Mouse (Mus musculus): ENCODE measurements around the gene Cfap97. TPM values are rescaled to one million over a fixed set of nuclear protein-coding genes. Genes with fewer than 3 reads are reported as not detected.

Cfap97 gene
- polyA plus RNA-seq, 1 experiment from 2014 or later = 27.4 TPM

DNA sequence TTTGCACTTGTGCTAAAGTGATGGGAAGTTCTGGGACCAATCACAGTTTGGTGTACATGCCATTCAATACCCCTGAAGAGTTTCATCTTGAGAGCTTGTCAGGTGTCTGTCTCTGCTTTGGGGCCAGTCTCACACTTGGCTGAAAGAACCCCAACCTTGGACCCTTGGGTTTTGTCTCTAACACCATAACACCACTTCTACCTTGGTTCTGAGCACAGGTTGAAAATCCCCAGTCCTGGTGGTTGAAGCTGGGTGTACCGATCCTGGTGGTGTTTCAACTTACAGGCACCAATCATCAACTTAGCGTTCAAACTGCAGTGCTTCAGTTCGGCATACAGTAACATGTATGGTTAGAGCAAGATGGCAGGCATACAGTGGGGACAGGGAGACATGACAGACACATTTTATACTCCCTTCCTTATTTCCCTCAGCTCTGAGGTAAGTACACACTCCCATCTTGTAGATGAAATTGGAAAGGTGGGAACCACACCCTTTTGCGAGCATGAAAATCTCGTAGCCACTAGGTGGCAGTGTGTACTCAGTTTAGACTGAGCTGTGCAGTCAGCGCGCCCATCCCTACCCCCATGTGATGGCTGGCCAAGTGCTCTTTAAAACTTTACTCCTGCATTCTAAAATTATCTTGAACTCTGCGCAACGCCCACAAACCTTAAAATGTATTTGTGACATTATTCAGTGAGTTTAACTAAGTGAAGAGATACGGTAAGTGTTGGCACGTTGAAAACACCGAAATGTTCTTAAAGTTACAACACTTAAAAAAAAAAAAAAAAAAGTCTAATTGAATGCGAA, 90.2 kb downstream of the Cfap97 start:
- no peak overlapping the region for H3K9ac ChIP-seq
- H3K4me1 ChIP-seq = no peaks in the 10 kb centered on the region
- no peaks in the 10 kb centered on the region for H3K9me3 ChIP-seq
- H3K4me3 ChIP-seq (replicated peaks) = no peak overlapping the region
- 25% methylated on average over 13 of the region's 13 CpGs for WGBS
- no peak overlapping the region for H3K4me2 ChIP-seq
- peak; percentile 68 for ATAC-seq (ENCODE audit: insufficient read depth, low FRiP score, low read depth)
- no peaks in the 10 kb centered on the region for H3K36me3 ChIP-seq
- no peaks in the 10 kb centered on the region for H3K27me3 ChIP-seq (replicated peaks)
- no peak overlapping the region for H3K27ac ChIP-seq

DNA sequence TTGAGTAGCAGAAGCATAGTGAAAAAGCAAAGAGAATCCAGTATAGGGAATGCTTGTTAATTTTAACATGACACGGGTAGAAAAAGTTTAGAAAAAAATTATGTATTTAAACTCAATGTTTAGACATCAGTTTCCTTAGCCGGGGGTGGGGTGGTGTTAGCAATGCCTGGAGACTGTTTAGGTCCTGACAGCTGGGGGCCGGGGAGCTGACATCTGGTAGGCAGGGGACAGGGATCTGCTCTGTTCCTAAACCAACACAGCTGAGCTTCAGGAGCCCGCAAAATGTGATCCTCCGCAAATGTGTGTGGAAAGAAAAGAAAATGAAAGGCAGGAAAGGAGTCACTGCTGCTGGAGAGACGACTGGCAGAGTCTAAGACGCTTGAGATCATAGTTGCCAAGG, 91.4 kb downstream of the Cfap97 start:
- H3K4me2 ChIP-seq = no peak overlapping the region
- H3K36me3 ChIP-seq = no peaks in the 10 kb centered on the region
- ATAC-seq (ENCODE audit: insufficient read depth, low FRiP score, low read depth) = no peak
- 28% methylated on average over 7 of the region's 7 CpGs for WGBS
- H3K4me3 ChIP-seq (replicated peaks) = no peak overlapping the region
- H3K27ac ChIP-seq = no peak overlapping the region
- H3K9ac ChIP-seq = no peak overlapping the region
- H3K9me3 ChIP-seq = no peaks in the 10 kb centered on the region
- no peaks in the 10 kb centered on the region for H3K4me1 ChIP-seq
- no peaks in the 10 kb centered on the region for H3K27me3 ChIP-seq (replicated peaks)

Small RNA genes lying within 50 kb of the gene (microRNA-seq; reads per million reads assigned to microRNA genes)
- gene Gm23812 = not detected

Other genes with a start within 250 kb of the Cfap97 start
- gene Ccdc110, start 217.2 kb upstream of the Cfap97 start, polyA plus RNA-seq (2015; fragmentation: Nextera tagmentation; extraction: Ambion mirVana) = not detected in 2 replicates
- gene 1700029J07Rik, start 176.5 kb upstream of the Cfap97 start, polyA plus RNA-seq (2015; fragmentation: Nextera tagmentation; extraction: Ambion mirVana) = 3.8 and 4.1 TPM in 2 replicates
- 93.2 and 96.1 TPM in 2 replicates for gene Ufsp2, start 176.2 kb upstream of the Cfap97 start, polyA plus RNA-seq (2015; fragmentation: Nextera tagmentation; extraction: Ambion mirVana)
- gene Lrp2bp, start 152.5 kb upstream of the Cfap97 start, polyA plus RNA-seq (2015; fragmentation: Nextera tagmentation; extraction: Ambion mirVana) = 0.50 and 0.62 TPM in 2 replicates
- gene Ankrd37, start 146.1 kb upstream of the Cfap97 start, polyA plus RNA-seq (2015; fragmentation: Nextera tagmentation; extraction: Ambion mirVana) = 30.8 and 31.8 TPM in 2 replicates
- gene Snx25, start 388 bp downstream of the Cfap97 start, polyA plus RNA-seq (2015; fragmentation: Nextera tagmentation; extraction: Ambion mirVana) = 7.1 and 7.5 TPM in 2 replicates
- gene Slc25a4, start 59.5 kb downstream of the Cfap97 start, polyA plus RNA-seq (2015; fragmentation: Nextera tagmentation; extraction: Ambion mirVana) = 404 and 410 TPM in 2 replicates
- gene Helt, start 142.9 kb downstream of the Cfap97 start, polyA plus RNA-seq (2015; fragmentation: Nextera tagmentation; extraction: Ambion mirVana) = 0.10 TPM in 1 of 2 replicates, not detected in the other